Mouse (Mus musculus) kidney, adult 2 months (tissue): ENCODE measurements around the gene Slc37a3.

Experiments
- CTCF ChIP-seq: fragments of 200-500 bp; conservative IDR thresholded peaks from 2 replicates; pipeline ENCODE4 v1.5.1; 2011; ENCODE audit warnings: low read depth, mild to moderate bottlenecking, control low read depth, low read length, moderate library complexity, mixed read lengths; ENCODE audit not compliant: insufficient read depth, insufficient read length
- POLR2A ChIP-seq: fragments of 200-500 bp; IDR thresholded peaks from one replicate; pipeline ENCODE4 v1.6.1; 2011; ENCODE audit warnings: low read depth, low read length, control low read depth

GRCm38 (mm10) chr6:39334224-39334623, 43.3 kb downstream of the Slc37a3 start:
- no peak for TF ChIP-seq CTCF
- no peak for TF ChIP-seq POLR2A
